Mouse (Mus musculus): Measurements from ENCODE around the gene Ell. TPM values are rescaled to one million over a fixed set of nuclear protein-coding genes. Genes with fewer than 3 reads are reported as not detected.

The Ell gene
- polyA plus RNA-seq, 1 experiment = 12.7 TPM

- Histone ChIP-seq H3K4me3 (no peak overlapping the region), H3K27me3 (ENCODE audit: control insufficient read depth, insufficient read depth, insufficient read length) (no peaks in the 10 kb centered on the region), H3K36me3 (ENCODE audit: control insufficient read depth, insufficient read depth) (no peaks in the 10 kb centered on the region), H3K4me2 (ENCODE audit: low read depth) (no peak overlapping the region), H3K79me2 (ENCODE audit: control insufficient read depth, insufficient read depth) (no peaks in the 10 kb centered on the region), H3ac (ENCODE audit: control insufficient read depth, insufficient read length) (no peak overlapping the region)
- TF ChIP-seq SRF (IDR thresholded peaks at IDR 0.05; ENCODE audit: control insufficient read depth, insufficient read length, low read depth) (no peak), MAX (IDR thresholded peaks at IDR 0.05; ENCODE audit: low read depth) (no peak), POLR2AphosphoS2 (IDR thresholded peaks at IDR 0.05; ENCODE audit: insufficient read length, low read depth) (no peak), MYOG (IDR thresholded peaks at IDR 0.05; ENCODE audit: control insufficient read depth in 1 of 3, insufficient read depth in 1 of 3, insufficient read length in 2 of 3, low read depth in 2 of 3) (no peak), USF1 (IDR thresholded peaks at IDR 0.05; ENCODE audit: low read depth) (no peak), MYOD1 (IDR thresholded peaks at IDR 0.05; ENCODE audit: control insufficient read depth in 1 of 3, insufficient read length in 2 of 3, low read depth in 2 of 3) (no peak), E2F4 (IDR thresholded peaks at IDR 0.05; ENCODE audit: insufficient read depth) (no peak), TCF3 (IDR thresholded peaks at IDR 0.05; ENCODE audit: insufficient read length, low read depth) (no peak), POLR2A (IDR thresholded peaks at IDR 0.05; ENCODE audit: insufficient read length, low read depth) (no peak), CEBPB (IDR thresholded peaks at IDR 0.05; ENCODE audit: insufficient read depth, poor library complexity, severe bottlenecking) (no peak), REST (IDR thresholded peaks at IDR 0.05; ENCODE audit: insufficient read depth, insufficient read length) (no peak), TCF12 (IDR thresholded peaks at IDR 0.05; ENCODE audit: insufficient read depth, poor library complexity, severe bottlenecking) (no peak)
Observed at GRCm38 (mm10) chr8:70602139-70602811, 63.0 kb downstream of the Ell start.

GRCm38 (mm10) chr8:70604558-70604957 is 65.3 kb downstream of the Ell start:
- Histone ChIP-seq H3K79me2 (ENCODE audit: control insufficient read depth, insufficient read depth) (peaks cover 6% of the 10 kb centered on the region), H3K27me3 (ENCODE audit: control insufficient read depth, insufficient read depth, insufficient read length) (no peaks in the 10 kb centered on the region)

GRCm38 (mm10) chr8:70605871-70606779 is 66.9 kb downstream of the Ell start:
- no peaks in the 10 kb centered on the region for H3K27me3 ChIP-seq (ENCODE audit: control insufficient read depth, insufficient read depth, insufficient read length)
- H3K36me3 ChIP-seq (ENCODE audit: control insufficient read depth, insufficient read depth) = no peaks in the 10 kb centered on the region
- peaks cover 6% of the 10 kb centered on the region for H3K79me2 ChIP-seq (ENCODE audit: control insufficient read depth, insufficient read depth)
- no peak overlapping the region for H3ac ChIP-seq (ENCODE audit: control insufficient read depth, insufficient read length)
- no peak overlapping the region for H3K4me2 ChIP-seq (ENCODE audit: low read depth)
- no peak for TF ChIP-seq MYOD1 (IDR thresholded peaks at IDR 0.05; ENCODE audit: control insufficient read depth in 1 of 3, insufficient read length in 2 of 3, low read depth in 2 of 3)
- no peak for TF ChIP-seq E2F4 (IDR thresholded peaks at IDR 0.05; ENCODE audit: insufficient read depth)
- TF ChIP-seq TCF3 (IDR thresholded peaks at IDR 0.05; ENCODE audit: insufficient read length, low read depth) = no peak
- TF ChIP-seq SRF (IDR thresholded peaks at IDR 0.05; ENCODE audit: control insufficient read depth, insufficient read length, low read depth) = no peak
- no peak for TF ChIP-seq POLR2AphosphoS2 (IDR thresholded peaks at IDR 0.05; ENCODE audit: insufficient read length, low read depth)
- TF ChIP-seq MAX (IDR thresholded peaks at IDR 0.05; ENCODE audit: low read depth) = no peak
- no peak for TF ChIP-seq CEBPB (IDR thresholded peaks at IDR 0.05; ENCODE audit: insufficient read depth, poor library complexity, severe bottlenecking)
- no peak for TF ChIP-seq REST (IDR thresholded peaks at IDR 0.05; ENCODE audit: insufficient read depth, insufficient read length)
- no peak for TF ChIP-seq POLR2A (IDR thresholded peaks at IDR 0.05; ENCODE audit: insufficient read length, low read depth)
- TF ChIP-seq MYOG (IDR thresholded peaks at IDR 0.05; ENCODE audit: control insufficient read depth in 1 of 3, insufficient read depth in 1 of 3, insufficient read length in 2 of 3, low read depth in 2 of 3) = no peak
- TF ChIP-seq TCF12 (IDR thresholded peaks at IDR 0.05; ENCODE audit: insufficient read depth, poor library complexity, severe bottlenecking) = no peak
- TF ChIP-seq USF1 (IDR thresholded peaks at IDR 0.05; ENCODE audit: low read depth) = no peak
- H3K4me3 ChIP-seq = no peak overlapping the region

More at GRCm38 (mm10) chr8:70604558-70604957, 65.3 kb downstream of the Ell start:
- Histone ChIP-seq H3ac (ENCODE audit: control insufficient read depth, insufficient read length) (no peak overlapping the region), H3K36me3 (ENCODE audit: control insufficient read depth, insufficient read depth) (no peaks in the 10 kb centered on the region), H3K4me2 (ENCODE audit: low read depth) (no peak overlapping the region), H3K4me3 (no peak overlapping the region)
- no peak for TF ChIP-seq E2F4 (IDR thresholded peaks at IDR 0.05; ENCODE audit: insufficient read depth)
- no peak for TF ChIP-seq SRF (IDR thresholded peaks at IDR 0.05; ENCODE audit: control insufficient read depth, insufficient read length, low read depth)
- TF ChIP-seq TCF3 (IDR thresholded peaks at IDR 0.05; ENCODE audit: insufficient read length, low read depth) = no peak
- TF ChIP-seq MAX (IDR thresholded peaks at IDR 0.05; ENCODE audit: low read depth) = no peak
- no peak for TF ChIP-seq MYOG (IDR thresholded peaks at IDR 0.05; ENCODE audit: control insufficient read depth in 1 of 3, insufficient read depth in 1 of 3, insufficient read length in 2 of 3, low read depth in 2 of 3)

- no peak for TF ChIP-seq USF1 (IDR thresholded peaks at IDR 0.05; ENCODE audit: low read depth)
- TF ChIP-seq SRF (IDR thresholded peaks at IDR 0.05; ENCODE audit: control insufficient read depth, insufficient read length, low read depth) = no peak
- TF ChIP-seq TCF3 (IDR thresholded peaks at IDR 0.05; ENCODE audit: insufficient read length, low read depth) = no peak
- no peak for TF ChIP-seq E2F4 (IDR thresholded peaks at IDR 0.05; ENCODE audit: insufficient read depth)
- no peak for TF ChIP-seq POLR2A (IDR thresholded peaks at IDR 0.05; ENCODE audit: insufficient read length, low read depth)
- TF ChIP-seq MAX (IDR thresholded peaks at IDR 0.05; ENCODE audit: low read depth) = no peak
- TF ChIP-seq MYOG (IDR thresholded peaks at IDR 0.05; ENCODE audit: control insufficient read depth in 1 of 3, insufficient read depth in 1 of 3, insufficient read length in 2 of 3, low read depth in 2 of 3) = no peak
- TF ChIP-seq CEBPB (IDR thresholded peaks at IDR 0.05; ENCODE audit: insufficient read depth, poor library complexity, severe bottlenecking) = no peak
- no peak for TF ChIP-seq MYOD1 (IDR thresholded peaks at IDR 0.05; ENCODE audit: control insufficient read depth in 1 of 3, insufficient read length in 2 of 3, low read depth in 2 of 3)
- TF ChIP-seq TCF12 (IDR thresholded peaks at IDR 0.05; ENCODE audit: insufficient read depth, poor library complexity, severe bottlenecking) = no peak
- H3K4me2 ChIP-seq (ENCODE audit: low read depth) = peak overlapping the region; percentile 96
- H3K79me2 ChIP-seq (ENCODE audit: control insufficient read depth, insufficient read depth) = peaks cover 6% of the 10 kb centered on the region
- peak overlapping the region; percentile 37 for H3K4me3 ChIP-seq
- no peaks in the 10 kb centered on the region for H3K27me3 ChIP-seq (ENCODE audit: control insufficient read depth, insufficient read depth, insufficient read length)
- no peak overlapping the region for H3ac ChIP-seq (ENCODE audit: control insufficient read depth, insufficient read length)
- no peaks in the 10 kb centered on the region for H3K36me3 ChIP-seq (ENCODE audit: control insufficient read depth, insufficient read depth)
Observed at GRCm38 (mm10) chr8:70606780-70607602, 67.7 kb downstream of the Ell start.
